Mouse (Mus musculus) heart, adult 9 months (tissue): ENCODE data around the gene Schip1.

Experiments used
- DNase-seq, 2 experiments: peaks; one replicate each; pipeline ENCODE4 v3.0.0; 2022; ENCODE audit warnings: low spot score in 2 of 2

Gene Schip1

GRCm38 (mm10) chr3:68126284-68126856 lies 61.8 kb downstream of the Schip1 start:
- DNase-seq: no peak

- DNase-seq: no peak
Observed at GRCm38 (mm10) chr3:68130386-68130785, 65.8 kb downstream of the Schip1 start.

- no peak for DNase-seq
Observed at GRCm38 (mm10) chr3:68138833-68139627, 74.4 kb downstream of the Schip1 start.

GRCm38 (mm10) chr3:68150688-68151087 lies 86.1 kb downstream of the Schip1 start:
- DNase-seq: no peak

- no peak for DNase-seq
Observed at GRCm38 (mm10) chr3:68160175-68160574, 95.6 kb downstream of the Schip1 start.

- no peak for DNase-seq
Observed at GRCm38 (mm10) chr3:68160760-68161159, 96.2 kb downstream of the Schip1 start.

- DNase-seq: no peak
Observed at GRCm38 (mm10) chr3:68178248-68178647, 113.6 kb downstream of the Schip1 start.

- DNase-seq: no peak
Observed at GRCm38 (mm10) chr3:68187471-68187870, 122.9 kb downstream of the Schip1 start.

GRCm38 (mm10) chr3:68189100-68189499 lies 124.5 kb downstream of the Schip1 start:
- DNase-seq: no peak

- no peak for DNase-seq
Observed at GRCm38 (mm10) chr3:68196933-68197332, 132.3 kb downstream of the Schip1 start.

GRCm38 (mm10) chr3:68201214-68201613 lies 136.6 kb downstream of the Schip1 start:
- DNase-seq: no peak

- no peak for DNase-seq
Observed at GRCm38 (mm10) chr3:68202162-68202902, 137.7 kb downstream of the Schip1 start.

- no peak for DNase-seq
Observed at GRCm38 (mm10) chr3:68203934-68204467, 139.4 kb downstream of the Schip1 start.

- DNase-seq: no peak
Observed at GRCm38 (mm10) chr3:68210422-68210821, 145.8 kb downstream of the Schip1 start.

- no peak for DNase-seq
Observed at GRCm38 (mm10) chr3:68221452-68221851, 156.8 kb downstream of the Schip1 start.

- no peak for DNase-seq
Observed at GRCm38 (mm10) chr3:68239887-68240286, 175.3 kb downstream of the Schip1 start.

- DNase-seq: no peak
Observed at GRCm38 (mm10) chr3:68243239-68243638, 178.6 kb downstream of the Schip1 start.

- no peak for DNase-seq
Observed at GRCm38 (mm10) chr3:68246154-68246553, 181.6 kb downstream of the Schip1 start.

GRCm38 (mm10) chr3:68250589-68250988 lies 186.0 kb downstream of the Schip1 start:
- DNase-seq: no peak

GRCm38 (mm10) chr3:68252335-68252734 lies 187.7 kb downstream of the Schip1 start:
- no peak for DNase-seq

- DNase-seq: no peak
Observed at GRCm38 (mm10) chr3:68262304-68262703, 197.7 kb downstream of the Schip1 start.

GRCm38 (mm10) chr3:68267905-68268304 lies 203.3 kb downstream of the Schip1 start:
- DNase-seq: no peak
